Mouse (Mus musculus): ENCODE data around the gene C1qtnf6.

C1qtnf6 gene

DNA sequence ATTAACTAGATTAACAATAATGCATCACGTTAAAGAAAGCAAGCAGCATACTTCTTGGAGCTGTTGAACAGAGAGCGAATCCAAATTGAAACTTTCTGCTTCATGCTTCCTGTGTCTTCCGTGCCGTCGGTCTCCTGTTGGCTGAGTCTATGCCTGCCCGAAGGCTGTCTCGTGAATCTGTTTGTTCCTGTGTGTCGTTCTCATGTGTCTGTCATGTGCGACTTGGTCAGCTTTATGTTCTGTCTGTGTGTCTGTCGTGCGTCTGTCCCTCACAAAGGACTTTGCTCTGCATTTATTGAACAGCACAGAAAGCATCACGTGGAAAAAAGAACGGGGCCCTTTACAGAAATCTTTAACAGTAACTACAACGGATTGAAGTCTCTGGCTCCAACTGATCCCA lies 18.2 kb downstream of the C1qtnf6 start:
- DNase-seq = no peak

DNA sequence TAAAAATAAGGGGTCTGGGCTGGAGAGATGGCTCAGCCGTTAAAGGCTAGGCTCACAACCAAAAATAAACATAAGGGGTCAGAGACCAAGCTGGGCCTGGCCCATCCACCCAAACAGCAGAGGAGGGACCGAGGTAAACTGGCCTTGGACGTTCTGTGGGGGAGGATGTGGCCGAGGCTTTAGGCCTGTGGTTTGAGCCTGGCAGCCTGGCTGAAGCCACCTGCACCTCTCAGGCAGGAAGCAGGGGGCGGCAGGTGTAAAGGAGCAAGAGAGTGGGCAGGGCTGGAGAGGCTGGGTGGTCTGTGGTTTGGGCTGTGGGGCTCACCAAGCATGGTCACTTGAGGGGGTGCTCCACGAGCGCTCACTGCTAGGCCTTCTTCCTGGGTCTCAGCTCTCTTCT lies 19.3 kb downstream of the C1qtnf6 start:
- no peak for DNase-seq

GRCm38 (mm10) chr15:78510736-78511135 lies 20.5 kb downstream of the C1qtnf6 start:
- DNase-seq = no peak

DNA sequence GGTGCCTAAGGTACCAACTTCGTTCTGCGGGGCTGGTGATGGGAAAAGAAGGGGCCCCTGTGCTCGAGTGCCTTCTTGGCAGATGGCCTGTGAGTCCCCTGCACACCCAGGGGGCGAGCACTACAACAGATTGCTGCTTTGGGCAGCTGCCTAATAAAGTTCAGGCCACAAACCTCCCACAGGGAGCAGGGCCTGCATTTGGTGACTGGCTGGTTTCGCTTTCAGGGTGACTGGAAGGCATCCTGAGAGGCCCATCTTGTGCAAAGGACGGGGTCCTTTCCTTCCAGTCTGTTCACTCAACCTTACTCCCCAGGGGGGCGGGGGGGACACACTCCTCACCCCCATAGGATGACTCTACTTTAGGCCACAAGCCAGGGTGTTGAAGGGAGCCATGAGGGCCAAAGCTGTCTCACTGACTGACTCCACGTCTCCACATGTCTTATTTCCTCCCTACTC lies 21.1 kb downstream of the C1qtnf6 start:
- no peak for DNase-seq

GRCm38 (mm10) chr15:78509297-78509899 lies 21.8 kb downstream of the C1qtnf6 start:
- no peak for DNase-seq

- DNase-seq = no peak
Measured at GRCm38 (mm10) chr15:78508443-78508842, 22.8 kb downstream of the C1qtnf6 start.

DNA sequence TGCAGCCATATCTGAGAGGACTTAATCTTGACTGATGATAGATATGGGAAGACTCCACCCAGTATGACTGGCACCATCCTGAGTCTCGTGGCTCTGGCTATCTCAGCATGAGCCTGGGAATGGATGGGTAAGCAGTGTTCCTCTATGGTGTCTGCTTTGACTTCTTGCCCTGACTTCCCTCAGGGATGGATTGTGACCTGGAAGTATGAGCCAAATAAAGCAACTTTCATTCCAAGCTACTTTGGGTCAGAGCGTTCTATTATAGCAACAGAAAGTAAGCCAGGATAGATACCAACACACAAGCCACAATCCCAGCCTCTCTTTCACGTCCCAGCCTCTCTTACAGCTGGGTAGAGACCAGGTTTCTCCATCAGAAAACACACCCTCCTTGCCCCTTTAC lies 25.7 kb downstream of the C1qtnf6 start:
- DNase-seq = no peak

- DNase-seq = no peak
Measured at GRCm38 (mm10) chr15:78504816-78505215, 26.4 kb downstream of the C1qtnf6 start.

GRCm38 (mm10) chr15:78504013-78504412 lies 27.2 kb downstream of the C1qtnf6 start:
- DNase-seq = no peak

DNA sequence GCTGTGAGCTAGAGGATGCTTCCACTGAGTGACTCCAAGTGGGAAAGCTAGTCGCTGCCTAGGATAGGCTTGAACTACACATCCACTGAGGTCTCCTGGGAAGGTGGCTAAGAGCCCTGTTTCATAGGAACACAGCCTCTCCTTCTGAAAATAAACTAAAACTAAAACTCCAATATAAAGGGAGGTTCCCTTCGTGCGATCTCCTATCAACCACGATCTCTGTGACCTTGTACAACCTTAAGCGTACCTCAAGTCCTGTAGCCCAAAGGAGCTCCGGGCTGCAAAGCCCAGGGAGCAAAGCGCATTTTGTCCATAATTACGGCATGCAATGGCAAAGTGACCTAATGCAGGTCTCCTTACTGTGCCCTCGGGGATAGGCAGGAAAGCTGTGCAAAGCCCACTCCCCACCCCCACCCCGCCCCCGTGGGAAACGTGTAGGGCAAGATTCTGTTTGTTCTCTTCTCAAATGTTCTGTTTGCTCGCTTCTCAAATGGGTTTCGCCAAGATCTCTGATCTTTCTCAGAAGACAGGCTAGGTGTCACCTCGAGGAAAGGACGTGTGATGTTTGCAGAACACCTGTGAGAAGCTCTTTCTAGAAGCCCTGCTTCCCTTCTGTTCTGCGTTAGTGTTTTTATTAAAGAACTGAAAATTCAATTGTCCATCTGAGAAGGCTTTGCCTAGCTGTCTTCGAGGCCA lies 28.6 kb downstream of the C1qtnf6 start:
- DNase-seq = no peak

DNA sequence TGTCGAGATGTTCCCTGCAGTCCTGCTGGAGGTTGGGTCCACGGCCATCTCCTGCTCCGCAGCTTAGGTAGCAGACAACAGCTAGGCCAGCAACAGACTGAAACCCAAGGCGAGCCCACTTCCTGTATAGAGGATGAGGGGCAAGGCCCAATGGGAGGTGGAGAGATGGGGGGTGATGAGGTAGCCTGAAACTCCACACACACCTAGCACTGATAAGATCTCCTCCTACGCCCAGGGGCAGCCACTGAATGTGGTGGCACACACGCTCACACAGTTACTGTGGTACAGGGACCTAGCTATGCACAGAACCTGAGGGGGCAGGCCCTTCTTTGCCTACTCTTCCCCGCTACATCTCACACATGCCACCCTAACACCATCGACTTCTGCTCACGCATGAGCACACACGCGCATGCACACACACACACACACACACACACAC lies 36.2 kb downstream of the C1qtnf6 start, which contains the start of gene Il2rb:
Gene Il2rb (minus strand): TSS at position 304 of the 439 bp plus-strand sequence.
- no peak for DNase-seq

DNA sequence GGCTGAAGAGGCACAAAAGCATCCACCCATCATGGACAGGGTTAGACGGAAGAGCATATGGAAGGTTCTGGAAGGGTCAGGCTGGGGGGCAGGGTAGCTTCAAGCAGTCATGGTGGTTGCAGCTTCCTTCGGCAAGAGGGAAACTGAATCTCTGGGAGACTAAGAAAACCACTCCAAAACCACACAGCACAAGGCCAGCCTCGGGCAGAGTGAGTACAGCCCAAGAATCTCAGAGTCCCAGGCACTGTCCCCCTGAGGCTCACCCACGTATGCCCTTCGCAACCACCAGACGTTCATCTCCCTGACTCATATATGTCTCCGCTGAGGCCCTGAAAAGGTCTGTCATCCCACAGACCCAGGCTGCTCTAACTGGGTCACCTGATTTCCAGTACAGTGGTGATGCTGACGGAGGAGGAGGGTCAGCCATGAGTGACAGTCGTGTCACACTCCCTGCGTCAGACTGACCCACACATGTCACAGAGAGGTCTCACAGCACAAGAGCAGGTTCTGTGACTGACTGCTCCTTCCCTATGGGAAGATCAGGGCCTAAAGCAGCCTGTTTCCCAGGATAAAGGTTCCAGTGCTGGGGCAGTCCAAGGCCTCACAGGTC lies 37.7 kb downstream of the C1qtnf6 start:
- DNase-seq = no peak

DNA sequence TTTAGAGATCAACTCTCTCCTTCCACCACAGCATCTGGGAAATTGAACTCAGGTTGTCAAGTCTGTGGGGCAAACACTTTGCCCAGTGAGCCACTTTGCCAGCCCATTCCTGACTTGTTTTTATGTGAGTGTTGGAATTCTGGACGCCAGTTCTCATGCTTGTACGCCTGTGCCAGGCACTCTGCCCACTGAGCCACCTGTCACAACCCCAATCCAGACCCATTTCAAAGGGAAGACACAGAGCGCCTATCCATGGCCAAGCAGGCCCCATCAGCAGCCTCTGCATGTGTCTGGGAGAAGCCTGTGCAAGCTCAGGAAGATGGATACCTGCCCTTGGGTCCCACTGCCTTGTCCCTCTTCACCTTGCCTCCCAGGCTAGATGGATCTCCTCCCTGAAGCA lies 39.9 kb downstream of the C1qtnf6 start:
- no peak for DNase-seq

DNA sequence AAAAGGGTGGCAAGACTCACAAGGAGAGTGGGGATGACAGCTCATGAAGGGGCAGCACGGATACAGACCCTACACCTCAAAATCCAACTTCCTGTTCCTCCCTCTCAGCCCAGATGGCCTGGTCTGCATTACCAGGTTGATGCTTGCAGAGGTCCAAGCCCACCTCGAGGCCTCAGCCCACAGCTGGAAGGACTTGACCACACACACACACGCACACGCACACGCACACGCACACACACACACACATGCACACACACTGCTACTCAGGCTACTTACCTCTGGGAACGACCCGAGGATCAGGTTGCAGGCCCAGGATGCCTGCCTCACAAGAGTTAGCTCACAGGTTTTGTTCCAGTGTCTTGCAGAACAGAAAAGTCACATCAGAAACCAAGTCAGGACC lies 41.3 kb downstream of the C1qtnf6 start:
- no peak for DNase-seq

DNA sequence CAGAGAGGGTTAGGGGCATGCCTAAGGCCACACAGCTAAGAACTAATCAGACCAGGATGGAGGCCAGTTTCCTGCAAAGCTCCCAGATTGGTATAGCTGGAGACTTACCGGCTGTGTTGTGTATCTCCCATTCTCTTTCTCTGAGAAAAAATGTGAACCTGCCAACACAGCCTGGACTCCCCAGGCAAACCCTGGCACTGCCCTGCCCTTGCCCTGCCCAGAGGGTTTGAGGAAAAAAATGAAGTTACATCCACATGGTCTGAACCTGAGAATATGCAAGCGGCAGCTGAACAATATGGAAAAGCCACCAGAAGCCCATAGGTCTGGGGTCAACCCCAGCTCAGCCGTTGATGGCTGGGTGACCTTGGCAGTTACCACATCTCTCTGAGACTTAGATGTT lies 42.0 kb downstream of the C1qtnf6 start:
- DNase-seq = no peak

GRCm38 (mm10) chr15:78487066-78487465 lies 44.1 kb downstream of the C1qtnf6 start:
- DNase-seq = no peak

DNA sequence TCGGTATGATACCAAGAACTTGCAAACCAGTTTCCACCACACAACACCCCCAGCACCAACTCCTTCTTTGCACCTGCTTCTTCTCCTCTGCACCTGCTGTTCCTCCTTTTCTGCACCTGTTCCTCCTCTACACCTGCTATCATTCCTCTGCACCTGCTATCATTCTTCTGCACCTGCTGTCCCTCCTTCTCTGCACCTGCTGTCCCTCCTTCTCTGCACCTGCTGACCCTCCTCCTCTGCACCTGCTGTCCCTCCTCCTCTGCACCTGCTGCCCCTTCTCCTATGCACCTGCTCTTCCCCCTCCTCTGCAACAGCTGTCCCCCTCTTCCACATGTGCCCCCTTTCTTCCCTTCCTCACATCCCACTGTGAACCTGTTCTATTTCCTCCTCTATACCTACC lies 44.7 kb downstream of the C1qtnf6 start:
- no peak for DNase-seq

GRCm38 (mm10) chr15:78483311-78483710 lies 47.9 kb downstream of the C1qtnf6 start:
- DNase-seq = no peak

DNA sequence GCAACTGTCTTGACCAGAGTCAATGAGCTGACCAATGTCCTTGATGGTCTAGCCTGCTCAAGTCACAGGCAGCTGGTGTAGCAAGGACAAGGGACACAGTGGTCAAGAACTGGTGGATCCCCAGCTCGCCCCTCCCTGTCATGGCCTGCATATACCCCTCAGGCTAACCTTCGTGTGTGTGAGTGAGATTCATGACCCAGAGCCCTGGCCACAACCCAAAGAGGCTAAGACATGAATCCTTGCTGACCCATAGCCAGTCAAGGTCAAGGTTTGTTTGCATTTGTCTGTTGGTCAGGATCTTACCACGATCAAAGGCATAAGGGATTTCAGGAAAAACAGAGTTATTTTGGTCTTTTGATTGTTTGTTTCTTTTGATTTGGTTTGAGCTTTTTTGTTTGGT lies 48.7 kb downstream of the C1qtnf6 start:
- no peak for DNase-seq

- DNase-seq = no peak
Measured at GRCm38 (mm10) chr15:78481448-78482000, 49.7 kb downstream of the C1qtnf6 start.

- DNase-seq = no peak
Measured at GRCm38 (mm10) chr15:78480991-78481390, 50.2 kb downstream of the C1qtnf6 start.

DNA sequence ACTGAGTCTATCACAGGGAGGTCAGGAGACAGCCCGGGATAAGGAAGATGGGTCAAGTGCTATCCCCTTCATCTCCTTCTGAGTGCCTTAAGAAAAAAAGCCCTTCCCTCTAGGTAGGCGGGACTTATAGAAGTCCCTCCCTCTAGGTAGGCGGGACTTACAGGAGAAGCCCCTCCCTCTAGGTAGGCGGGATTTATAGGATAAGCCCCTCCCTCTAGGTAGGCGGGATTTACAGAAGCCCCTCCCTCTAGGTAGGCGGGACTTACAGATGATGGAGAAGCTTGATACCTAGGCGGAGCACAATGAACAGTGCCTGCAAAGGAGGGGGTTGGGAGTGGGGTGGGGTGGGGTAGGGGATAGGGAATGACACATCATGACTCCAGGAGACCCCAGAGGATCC lies 51.1 kb downstream of the C1qtnf6 start:
- DNase-seq = no peak

DNA sequence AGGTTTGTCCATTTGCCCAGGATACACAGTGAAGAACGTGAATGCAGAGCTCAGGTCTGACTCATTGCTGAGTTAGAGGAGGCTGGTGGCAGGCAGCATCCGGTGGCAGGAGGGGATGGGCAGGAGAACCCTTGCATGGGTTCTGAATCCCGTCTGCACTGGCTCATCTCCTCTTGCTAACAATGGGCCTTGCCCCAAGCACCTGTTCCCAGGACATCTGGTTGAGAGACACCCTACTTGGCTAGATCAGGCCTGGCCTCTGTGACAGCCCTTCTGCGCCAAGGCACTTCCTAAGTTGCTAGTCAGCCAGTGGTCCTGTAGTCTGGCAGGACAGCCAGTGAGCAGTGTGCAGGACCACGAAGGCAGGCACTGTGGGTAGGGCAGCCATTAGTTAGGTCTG lies 51.7 kb downstream of the C1qtnf6 start:
- DNase-seq = no peak

DNA sequence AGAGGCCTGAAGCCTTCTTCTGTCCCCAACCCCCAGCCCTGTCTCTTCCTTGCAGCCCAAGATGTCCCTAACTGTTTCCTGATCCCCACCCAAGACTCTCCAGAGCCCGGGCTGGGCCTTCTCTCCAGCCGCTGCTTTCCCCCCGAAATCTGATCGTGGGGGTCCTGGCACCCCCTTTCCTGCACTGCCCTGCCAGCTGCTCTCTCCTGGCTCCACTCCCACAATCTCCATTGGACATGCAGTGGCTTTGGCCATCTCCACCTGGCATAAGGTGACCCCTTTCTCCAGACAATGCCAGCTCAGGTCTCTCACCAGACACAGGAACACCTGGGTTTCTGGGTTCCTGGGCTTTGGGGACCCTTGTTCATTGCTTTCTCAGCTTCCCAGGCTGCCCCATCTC lies 53.1 kb downstream of the C1qtnf6 start:
- no peak for DNase-seq
